Mouse (Mus musculus) right cerebral cortex, postnatal 25 days (tissue): Measurements from ENCODE around the gene Jund.

Experiments
- DNase-seq: peaks from one replicate; pipeline ENCODE4 v3.0.0; 2022

Gene Jund

GRCm38 (mm10) chr8:70700555-70700922 is 1.8 kb downstream of the Jund start:
- peak; percentile 86 for DNase-seq

- DNase-seq = no peak
Observed at GRCm38 (mm10) chr8:70701048-70701981, 2.6 kb downstream of the Jund start.

- DNase-seq = no peak
Observed at GRCm38 (mm10) chr8:70701982-70702841, 3.5 kb downstream of the Jund start.

- DNase-seq = no peak
Observed at GRCm38 (mm10) chr8:70702842-70703182, 4.1 kb downstream of the Jund start.

GRCm38 (mm10) chr8:70703287-70703686 is 4.5 kb downstream of the Jund start, which contains the start of gene Iqcn:
TSS of gene Iqcn (plus strand) at chr8:70703457.
- no peak for DNase-seq

- no peak for DNase-seq
Observed at GRCm38 (mm10) chr8:70708281-70708680, 9.5 kb downstream of the Jund start.

- DNase-seq = no peak
Observed at GRCm38 (mm10) chr8:70709794-70710193, 11.0 kb downstream of the Jund start.

- DNase-seq = no peak
Observed at GRCm38 (mm10) chr8:70710296-70710695, 11.5 kb downstream of the Jund start.

- DNase-seq = no peak
Observed at GRCm38 (mm10) chr8:70711041-70711440, 12.3 kb downstream of the Jund start.

GRCm38 (mm10) chr8:70713991-70714390 is 15.2 kb downstream of the Jund start:
- no peak for DNase-seq

GRCm38 (mm10) chr8:70715086-70715485 is 16.3 kb downstream of the Jund start:
- DNase-seq = no peak

GRCm38 (mm10) chr8:70716521-70717400 is 18.0 kb downstream of the Jund start:
- DNase-seq = no peak

GRCm38 (mm10) chr8:70718297-70718696 is 19.5 kb downstream of the Jund start, which contains the start of gene Gm3336:
TSS of gene Gm3336 (plus strand) at chr8:70718543.
- DNase-seq = peak; percentile 66

GRCm38 (mm10) chr8:70719796-70720270 is 21.1 kb downstream of the Jund start:
- no peak for DNase-seq

GRCm38 (mm10) chr8:70720739-70721138 is 22.0 kb downstream of the Jund start:
- DNase-seq = peak; percentile 62

GRCm38 (mm10) chr8:70721601-70722000 is 22.9 kb downstream of the Jund start:
- no peak for DNase-seq

GRCm38 (mm10) chr8:70723486-70724210 is 24.9 kb downstream of the Jund start, which contains the start of gene Pde4c:
TSS of gene Pde4c (plus strand) at chr8:70723720.
- no peak for DNase-seq

GRCm38 (mm10) chr8:70724216-70724615 is 25.5 kb downstream of the Jund start:
- DNase-seq = no peak

GRCm38 (mm10) chr8:70725792-70726447 is 27.2 kb downstream of the Jund start:
- no peak for DNase-seq

GRCm38 (mm10) chr8:70726721-70727120 is 28.0 kb downstream of the Jund start:
- no peak for DNase-seq
